Mouse (Mus musculus): ENCODE measurements around the gene Tbxas1.

Gene Tbxas1

DNA sequence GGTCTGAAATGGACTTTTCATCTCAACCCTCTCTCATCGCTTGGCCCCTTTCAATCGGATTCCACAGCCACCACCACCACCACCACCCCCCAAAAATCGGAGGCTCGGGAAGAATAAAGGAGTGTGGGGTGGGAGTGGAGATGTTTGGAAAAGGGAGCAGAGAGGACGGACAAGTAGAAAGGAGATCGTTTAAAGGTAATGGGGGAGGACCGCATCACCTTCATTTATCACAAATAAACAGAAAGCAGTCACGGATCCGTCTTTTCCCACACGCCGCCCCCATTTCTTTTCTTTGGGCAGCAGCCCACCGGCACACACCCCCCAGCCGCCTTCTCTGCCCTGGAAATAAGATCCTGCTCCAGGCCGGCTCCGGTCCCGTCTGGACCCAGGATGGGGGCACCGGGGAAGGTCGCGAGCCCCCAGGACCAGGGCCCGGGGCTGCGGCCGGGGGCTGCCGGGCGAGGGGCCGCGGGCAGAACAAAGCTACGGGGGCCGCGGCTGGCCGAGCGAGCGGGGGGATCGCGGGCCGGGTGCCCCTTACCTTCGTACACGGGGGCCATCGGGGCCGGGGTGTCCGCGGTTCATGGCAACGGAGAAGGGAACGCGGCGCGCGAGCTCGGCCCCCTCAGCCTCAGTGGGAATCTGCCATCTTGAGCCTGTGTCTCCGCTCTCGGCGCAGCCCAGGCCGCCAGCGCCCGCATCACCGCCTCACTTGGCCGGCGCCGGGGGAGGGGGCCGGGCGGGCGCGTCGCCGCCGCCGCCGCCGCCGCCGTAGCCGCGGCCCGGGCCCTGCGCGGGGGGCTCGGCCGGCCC, at the start of gene Tbxas1:
Gene Tbxas1 (plus strand): TSS at position 147 of the 813 bp plus-strand sequence.
- DNase-seq (ENCODE audit: low spot score in 2 of 2): peak; percentile 11 to 26

DNA sequence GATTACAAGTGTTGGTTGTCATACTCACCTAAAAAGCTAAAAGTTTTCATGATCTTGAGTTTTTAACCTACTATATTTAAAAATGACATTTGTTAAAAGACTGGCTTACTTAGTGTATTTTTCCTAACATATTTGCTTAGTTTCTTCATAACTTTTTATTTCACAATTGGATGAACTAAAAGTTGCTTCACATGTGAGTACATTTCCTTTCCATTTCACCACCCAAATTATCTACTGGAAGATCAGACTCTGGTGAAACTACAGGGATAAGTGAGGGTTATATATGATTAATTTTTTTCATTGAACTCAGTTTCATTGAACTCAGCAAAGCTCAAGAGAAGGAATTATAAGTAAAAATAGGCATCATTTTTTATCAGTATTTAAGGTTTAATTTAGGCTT, 49.3 kb upstream of the Tbxas1 start:
- DNase-seq (ENCODE audit: low spot score in 2 of 2): no peak

DNA sequence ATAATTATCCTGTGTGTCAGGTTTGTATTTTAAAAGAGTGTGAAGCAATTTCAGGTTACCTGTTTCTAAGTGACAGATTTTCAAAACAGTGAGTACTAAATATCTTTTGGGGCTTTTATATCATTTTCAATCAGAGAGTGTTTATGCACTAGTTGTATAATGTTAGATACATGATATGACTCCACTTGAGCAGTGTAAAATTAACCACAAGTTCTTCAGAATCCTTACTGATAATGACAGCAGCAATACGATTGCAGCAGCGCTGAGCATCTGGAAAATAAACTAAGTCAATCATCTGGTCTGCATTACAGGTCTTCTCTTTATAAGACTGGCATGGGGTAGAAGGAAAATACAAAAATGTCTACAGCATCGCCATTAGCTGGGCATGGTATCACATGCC, 48.3 kb upstream of the Tbxas1 start:
- DNase-seq (ENCODE audit: low spot score in 2 of 2): no peak

DNA sequence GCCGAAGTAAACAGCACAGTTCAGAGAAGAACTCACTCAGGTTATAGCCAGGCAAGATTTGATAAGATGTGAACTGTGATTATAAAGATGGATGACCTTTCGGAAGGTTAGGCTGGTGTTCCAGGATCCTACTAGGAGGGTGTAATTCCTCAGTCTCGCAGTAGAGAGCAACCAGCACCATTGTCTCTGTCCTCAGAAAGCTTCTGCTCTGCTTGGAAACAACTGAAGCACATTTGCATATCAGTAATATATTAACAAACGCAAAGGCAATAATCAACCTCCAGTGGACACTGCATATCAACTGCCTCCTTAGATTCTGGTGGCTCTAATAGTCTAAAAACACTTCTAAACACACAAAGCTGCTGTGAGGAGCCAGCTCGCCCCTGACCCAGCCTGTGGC, 47.8 kb upstream of the Tbxas1 start:
- DNase-seq (ENCODE audit: low spot score in 2 of 2): no peak

DNA sequence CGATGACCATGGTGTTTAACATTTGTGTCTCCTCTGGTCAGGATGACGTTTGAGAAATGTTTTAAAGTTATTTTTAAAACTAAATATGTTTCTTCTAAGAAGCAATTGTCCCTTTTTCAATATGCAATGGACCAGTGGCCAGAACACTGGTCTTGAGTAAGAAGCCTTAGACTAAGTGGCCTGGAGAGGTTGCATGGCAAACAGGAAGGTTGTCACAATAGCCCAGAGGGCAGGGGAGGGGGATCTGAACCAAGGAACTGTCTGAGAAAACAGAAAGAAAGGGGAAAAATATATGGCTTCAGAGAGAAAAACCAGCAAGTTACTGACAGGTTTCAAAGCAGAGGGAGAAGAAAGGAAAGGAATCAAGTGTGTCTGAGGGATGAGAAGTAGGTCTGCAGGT, 47.0 kb upstream of the Tbxas1 start:
- DNase-seq (ENCODE audit: low spot score in 2 of 2): no peak

DNA sequence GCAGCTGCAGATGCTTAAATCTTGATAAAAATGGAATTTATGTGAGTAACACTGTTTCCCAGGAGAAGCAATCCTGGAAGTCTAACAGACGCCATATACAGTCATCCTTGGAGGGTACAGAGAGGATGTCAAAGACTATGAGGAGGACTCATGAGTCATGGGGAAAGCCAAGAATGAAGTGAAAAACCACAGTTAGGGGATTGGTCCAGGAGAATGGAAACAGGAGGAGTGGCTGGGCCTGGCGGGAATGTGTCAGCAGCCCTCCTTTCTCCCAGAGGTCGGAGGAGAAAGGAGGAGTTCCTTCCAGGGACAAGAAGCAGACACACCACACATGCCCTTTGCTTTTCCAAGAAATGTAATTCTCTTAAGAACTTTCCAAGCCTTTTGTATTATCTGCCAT, 45.8 kb upstream of the Tbxas1 start:
- DNase-seq (ENCODE audit: low spot score in 2 of 2): no peak

DNA sequence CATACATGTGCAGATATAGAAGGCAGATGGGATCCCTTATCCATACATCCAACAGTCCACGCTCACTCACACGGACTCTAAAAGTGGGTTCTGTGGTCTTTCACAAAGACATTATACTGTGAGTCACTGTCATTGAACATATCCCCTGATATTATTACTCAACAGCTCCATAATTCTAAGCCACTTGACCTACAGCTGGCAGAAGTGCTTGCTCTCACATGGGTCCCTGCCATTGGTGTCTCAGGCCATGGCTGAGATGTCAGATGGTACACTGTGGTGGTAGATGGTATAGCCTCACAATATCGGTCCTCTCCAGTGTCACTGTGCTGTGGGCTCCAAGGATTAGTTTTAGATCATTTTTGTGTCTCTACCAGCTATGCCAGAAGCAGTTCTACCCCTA, 41.5 kb upstream of the Tbxas1 start:
- DNase-seq (ENCODE audit: low spot score in 2 of 2): no peak

DNA sequence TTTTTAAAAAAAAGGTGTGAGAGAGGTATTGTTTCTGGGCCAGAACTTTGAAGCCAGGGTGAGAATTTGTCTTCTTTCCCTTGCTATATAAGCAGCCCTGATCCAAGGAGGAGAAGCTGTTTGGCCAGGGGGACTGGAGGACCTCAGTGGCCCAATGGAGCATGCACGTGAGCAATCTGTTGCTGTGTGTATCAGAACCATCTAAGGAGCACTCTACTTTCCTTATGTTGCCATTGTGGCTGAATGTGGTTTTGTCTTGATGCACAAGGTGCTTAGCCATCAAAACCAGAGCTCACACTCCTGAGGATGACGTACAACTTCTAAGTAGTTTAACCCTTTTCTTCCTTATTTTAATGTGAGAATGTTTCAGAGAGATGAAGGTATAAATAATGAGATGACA, 40.5 kb upstream of the Tbxas1 start:
- DNase-seq (ENCODE audit: low spot score in 2 of 2): peak; percentile 6 to 10

DNA sequence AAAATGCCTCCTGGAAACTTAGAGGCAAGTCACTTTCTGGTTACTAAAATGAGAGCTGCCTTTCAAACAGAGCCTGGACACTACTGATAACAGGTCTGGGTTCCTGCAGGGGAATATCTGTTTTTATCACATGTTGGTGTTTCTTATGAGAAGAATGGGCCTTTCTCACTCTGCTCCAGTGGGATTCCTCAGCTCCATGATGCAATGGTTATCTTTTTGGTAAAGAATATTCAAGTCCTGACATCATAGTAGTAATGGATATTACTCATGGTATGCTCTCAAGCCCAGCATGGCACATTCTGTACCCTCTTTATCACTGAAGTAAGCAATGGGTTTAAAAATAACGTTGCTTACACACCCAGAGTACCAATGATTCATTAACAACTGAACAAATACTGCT, 40.0 kb upstream of the Tbxas1 start:
- no peak for DNase-seq (ENCODE audit: low spot score in 2 of 2)

DNA sequence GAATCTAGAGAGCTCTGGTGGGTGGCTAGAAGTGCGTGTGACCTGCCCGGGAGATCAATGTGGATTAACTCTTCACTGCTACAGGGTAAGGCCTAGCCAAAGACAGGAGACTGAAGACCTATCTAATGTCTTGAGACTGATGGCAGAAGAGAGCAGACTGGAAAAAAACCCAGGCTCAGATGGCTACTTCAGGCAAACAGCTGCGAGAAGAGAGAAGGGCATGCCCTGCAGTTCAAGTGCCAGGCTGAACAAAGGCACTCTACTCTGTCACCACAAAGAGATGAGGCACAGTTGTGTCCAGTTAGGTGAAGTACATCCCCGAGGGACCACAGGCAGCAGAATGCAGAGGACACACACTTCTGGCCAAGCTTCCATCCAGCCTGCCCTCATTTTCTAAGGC, 37.1 kb upstream of the Tbxas1 start:
- DNase-seq (ENCODE audit: low spot score in 2 of 2): no peak

DNA sequence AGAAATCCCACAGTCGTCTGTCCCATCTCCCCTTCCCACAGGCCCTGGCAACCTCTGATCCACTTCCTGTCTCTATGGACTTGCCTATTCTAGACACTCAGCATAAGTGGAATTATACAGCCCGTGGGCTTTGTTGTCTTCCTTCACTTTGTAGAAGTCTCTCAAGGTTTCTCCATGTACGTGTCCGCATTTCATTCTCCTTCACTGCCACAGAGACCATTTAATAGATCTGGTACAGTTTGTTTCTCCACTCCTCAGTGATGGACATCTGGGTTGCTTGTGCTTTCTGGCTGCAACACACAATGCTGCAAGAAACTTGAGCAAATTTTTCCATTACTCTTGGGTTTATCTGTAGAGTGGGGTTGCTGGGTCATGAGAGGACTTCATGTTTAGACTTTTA, 35.3 kb upstream of the Tbxas1 start:
- no peak for DNase-seq (ENCODE audit: low spot score in 2 of 2)

DNA sequence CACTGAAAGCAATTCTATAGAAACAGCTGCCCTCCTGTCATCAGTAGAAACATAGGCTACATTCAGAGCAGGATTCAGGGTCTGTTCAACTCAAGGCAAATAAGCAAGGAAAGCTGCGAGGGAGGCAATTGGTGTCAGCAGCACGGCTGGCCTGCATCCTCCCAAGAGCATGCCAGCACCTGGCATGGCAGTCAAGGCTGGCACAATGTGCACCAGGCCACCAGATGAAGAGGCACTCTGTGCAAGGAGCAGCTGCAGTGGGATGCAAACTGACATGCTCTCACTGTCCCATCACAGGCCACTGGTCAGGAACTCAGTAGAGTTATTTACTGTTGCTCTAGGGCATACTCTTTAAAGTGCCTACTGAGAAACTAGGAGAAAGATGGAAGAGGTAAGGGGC, 34.8 kb upstream of the Tbxas1 start:
- DNase-seq (ENCODE audit: low spot score in 2 of 2): no peak

DNA sequence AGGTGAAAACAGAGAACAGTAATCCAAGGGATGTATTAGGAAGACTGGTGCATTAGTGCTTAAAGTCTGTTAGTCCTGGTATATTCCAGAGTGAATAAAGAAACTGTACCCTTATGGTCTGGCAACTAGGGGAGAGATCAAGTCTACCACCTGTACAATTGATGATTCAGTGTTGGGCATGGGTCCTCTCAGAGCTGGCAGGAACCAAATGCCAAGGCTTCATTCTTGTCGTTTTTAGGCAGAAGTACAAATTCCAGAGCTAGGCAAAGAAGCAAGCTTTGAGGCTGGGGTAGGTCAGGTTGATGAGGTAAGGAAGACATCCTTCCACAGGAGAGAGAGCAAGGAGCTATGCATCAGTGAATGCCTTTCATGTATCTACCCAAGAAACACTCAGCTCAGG, 34.4 kb upstream of the Tbxas1 start:
- no peak for DNase-seq (ENCODE audit: low spot score in 2 of 2)

DNA sequence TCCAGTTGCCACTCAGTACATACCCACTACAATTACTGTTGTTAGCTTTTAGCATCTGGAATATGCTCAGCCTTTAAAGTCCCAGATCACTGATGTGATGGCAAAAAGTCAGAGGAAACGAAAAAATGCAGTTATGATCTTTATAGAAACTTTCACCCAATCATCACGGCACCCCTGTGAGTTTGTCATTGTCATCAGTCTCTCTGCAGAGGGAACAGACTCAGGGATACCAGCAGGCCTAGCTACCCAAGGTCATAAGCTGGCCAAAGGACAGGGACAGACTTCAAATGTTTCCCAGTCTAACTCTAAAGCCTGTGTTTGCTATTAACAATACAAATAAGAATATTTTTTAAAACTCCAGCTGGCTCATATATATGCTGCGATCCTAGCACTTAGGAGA, 33.7 kb upstream of the Tbxas1 start:
- no peak for DNase-seq (ENCODE audit: low spot score in 2 of 2)

DNA sequence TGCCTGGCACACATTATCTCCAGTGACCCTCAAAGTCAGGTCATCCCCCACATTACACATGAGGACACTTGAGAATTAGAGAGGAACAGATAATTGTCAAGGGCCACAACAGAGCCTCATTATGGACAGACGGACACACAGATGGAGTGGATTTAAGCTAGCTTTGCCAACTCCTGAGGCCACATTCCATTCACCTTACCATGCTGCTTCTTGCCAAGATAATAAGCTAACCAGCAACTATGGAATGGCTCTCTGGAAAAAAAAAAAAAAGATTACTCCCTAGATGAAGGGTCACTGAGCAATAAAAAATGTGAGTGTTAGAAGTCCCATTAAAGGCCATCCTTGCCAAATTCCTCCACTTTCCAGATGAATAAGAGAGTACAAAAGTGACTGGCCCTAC, 30.1 kb upstream of the Tbxas1 start:
- no peak for DNase-seq (ENCODE audit: low spot score in 2 of 2)

DNA sequence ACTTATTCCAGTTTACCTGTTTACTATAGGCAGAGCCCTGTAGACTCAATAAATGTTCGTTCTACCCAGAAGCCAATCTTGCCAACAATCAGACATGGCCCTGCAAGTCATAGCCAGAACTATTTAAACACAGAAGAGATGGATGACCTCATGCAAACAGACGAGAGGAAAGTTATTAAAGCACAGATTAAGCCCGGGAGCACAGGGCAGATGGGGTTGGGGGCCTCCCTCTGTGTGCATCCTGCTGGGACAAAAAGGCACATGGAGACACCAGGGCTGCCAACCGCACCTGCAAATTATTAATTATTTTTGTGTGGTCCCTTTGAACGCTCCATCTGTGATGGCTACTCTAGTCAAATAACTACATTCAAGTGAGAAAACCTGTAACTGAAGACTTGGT, 29.3 kb upstream of the Tbxas1 start:
- no peak for DNase-seq (ENCODE audit: low spot score in 2 of 2)

DNA sequence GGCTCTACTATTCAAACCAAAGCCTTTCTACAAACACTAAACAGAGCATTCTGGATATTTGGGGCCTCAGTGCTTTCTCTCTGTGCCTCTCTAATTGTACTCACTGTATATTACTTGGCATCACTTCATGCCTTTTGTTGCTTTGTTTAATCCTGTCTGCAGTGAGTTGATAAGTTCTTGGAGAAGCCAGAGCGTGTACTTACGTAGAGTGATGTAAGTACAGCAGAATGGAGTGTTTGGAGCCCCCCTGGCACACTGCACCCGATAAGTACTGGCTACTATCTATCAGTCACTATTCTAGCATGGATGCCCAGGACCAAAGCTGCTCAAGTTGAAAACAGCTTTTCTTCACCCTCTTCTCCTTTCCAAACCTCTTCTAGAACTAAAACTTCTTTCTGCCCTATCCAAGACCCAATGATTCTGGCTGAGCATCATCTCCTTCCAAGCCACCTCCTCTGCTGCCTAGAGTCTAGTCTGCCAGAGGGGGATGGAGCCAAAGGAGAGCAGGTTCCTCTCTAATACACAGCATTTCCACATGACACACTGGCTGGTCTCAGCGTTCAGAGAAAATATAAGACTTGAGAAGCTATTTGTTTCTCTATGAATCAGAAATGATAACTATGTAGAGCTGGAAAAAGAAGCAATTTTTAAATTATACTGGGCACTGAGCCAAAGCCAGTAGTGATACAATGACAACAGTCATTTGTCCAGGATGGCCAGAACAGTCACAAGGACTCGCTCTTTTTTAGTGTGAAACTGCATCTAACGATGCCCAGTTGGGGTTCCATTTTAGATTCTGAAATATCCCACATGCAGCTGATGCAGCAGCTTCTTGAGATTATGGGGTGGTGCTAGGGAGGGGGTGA, 28.6 kb upstream of the Tbxas1 start:
- DNase-seq (ENCODE audit: low spot score in 2 of 2): no peak

DNA sequence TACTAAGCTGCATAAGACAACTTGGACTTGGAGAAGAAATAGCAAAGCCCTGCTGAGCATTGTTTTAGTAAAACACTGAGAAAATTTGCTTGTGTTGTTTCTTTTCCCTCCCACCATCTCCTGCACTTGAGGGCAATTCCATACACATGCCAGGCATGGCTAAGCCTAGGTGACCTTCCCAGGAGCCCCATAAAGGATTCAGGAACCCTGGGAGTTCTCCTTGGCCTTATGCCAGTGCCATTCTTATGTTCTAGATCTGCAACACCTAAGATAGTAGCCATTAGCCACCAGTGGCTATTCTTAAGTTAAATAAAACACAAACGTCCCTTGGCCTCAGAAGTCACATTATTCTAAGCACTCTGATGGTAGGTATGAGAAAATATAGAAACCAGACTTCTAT, 27.8 kb upstream of the Tbxas1 start:
- DNase-seq (ENCODE audit: low spot score in 2 of 2): no peak

DNA sequence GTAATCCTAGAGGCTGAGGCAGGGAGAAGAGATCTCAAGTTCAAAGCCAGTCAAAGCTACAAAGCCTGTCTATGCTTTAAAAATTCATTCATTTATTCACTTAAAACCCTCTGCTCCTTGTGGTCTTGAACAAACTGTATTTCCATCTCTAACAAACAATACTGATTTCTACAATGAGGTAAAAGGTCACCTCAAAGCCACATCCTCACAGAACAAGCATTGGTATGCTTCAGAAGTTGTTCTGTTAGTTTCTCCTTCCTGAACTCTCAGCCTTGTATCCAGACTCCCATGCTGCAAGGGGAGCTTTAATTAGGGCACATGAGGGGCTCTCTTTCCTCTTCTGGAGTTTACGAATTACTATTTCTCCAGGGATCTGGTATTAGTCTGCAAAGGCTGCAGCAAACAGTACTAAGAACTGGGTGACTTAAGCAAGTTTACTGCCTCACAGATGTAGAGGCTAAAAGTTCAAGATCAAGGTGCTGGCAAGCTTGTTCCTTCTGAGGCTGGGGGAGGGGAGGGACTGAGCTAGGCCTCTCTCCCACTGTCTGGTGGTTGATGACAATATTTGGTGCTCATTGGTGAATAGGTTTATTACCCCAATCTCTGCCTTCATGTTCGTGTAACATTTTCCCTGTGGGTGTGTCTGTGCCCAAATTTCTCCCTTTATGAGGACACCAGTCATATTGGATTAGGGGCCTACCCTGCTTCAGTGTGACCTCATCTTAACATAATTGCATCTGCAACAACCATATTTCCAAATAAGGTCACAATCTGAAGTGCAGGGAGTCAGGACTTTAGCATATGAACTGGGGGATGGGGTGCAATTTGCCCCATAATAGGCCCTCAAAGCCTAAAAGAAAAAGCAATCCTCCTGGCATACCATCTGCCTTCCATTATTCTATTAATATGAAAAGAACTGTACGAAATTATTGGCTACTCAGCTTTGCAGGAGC, 27.0 kb upstream of the Tbxas1 start:
- DNase-seq (ENCODE audit: low spot score in 2 of 2): no peak

DNA sequence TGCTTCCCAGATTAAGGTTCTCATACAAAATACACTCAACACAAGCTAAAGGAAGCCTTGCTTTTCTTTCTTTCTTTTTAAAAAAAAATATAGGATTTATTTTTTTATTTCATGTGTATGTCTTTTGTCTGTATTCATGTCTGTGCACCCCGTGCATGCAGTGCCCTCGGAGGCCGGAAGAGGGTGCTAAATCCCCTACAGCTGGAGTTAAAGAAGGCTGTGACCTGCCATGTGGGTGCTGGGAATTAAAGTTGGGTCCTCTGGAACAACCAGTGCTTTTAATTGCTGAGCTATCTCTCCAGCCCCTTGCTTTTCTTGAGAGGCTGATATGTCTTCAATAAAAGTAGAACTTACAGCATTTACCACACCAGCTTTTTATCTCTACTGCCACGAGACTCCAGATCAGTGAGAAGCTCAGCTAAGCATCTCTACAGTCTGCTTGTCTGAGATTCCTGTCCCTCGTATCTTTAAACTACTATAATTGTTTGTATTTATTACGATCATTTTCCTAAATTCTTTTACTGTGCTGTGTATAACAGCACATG, 24.4 kb upstream of the Tbxas1 start:
- DNase-seq (ENCODE audit: low spot score in 2 of 2): no peak

DNA sequence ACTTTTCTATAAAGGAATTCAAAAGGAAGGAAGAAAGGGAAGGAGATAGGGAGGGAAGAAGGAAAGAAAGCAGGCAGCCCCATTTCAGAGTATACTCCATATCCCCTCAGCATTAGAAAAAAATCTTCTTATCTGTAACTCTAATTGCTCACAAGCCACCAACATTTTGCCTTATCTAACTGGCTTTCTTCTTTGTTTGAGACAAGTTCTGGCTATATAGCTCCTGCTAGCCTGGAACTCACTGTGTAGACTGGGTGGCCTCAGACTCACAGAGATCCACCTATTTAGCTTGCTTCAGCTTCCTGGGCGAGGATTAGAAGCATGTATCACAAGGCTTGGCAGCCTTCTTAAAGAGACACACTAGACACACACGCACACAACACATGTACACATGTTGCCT, 23.5 kb upstream of the Tbxas1 start:
- DNase-seq (ENCODE audit: low spot score in 2 of 2): no peak

DNA sequence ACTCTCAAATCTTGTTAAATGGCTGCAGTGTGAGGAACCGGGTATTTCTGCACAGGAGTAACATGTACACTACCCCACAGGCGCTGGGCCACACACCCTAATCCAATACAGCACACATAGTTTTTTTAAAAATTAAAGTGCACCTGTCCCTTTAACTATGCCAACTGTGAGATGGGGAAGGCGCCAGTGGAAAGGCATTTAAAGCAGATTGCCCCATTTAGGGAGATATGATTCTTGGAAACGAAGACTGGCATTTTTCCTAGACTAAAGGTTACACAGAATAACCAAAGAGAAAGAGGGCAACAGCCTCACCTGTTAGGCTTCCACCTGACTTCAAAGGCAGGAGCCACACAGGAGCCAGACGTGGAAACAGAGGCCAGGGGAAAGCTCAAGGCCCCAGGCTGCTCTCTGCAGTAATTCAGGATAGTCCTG, 21.6 kb upstream of the Tbxas1 start:
- no peak for DNase-seq (ENCODE audit: low spot score in 2 of 2)
